Mouse (Mus musculus): ENCODE measurements around the gene Kit.

Kit gene

GRCm38 (mm10) chr5:75589552-75590346, 15.0 kb downstream of the Kit start:
- peak; percentile 39 for DNase-seq (ENCODE audit: low spot score)

DNA sequence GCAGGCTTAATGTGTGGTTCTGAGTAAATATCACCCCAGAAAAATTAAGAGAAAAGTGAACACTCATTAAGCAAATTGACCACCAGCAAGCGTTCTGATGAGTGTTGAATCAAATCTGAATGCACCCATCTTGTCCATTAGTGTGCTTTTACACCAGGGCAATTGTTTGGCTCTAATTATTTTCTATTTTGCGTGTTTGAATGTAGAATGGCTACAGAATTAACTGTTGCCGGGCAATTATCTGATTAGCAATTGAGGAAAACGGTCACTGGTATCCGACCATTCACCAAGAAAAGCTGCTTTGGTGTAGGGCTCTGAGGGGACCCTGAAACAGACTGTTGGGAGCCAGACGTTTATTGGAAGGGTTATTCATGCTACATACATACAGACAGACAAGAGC, 16.2 kb downstream of the Kit start:
- DNase-seq (ENCODE audit: low spot score) = no peak

DNA sequence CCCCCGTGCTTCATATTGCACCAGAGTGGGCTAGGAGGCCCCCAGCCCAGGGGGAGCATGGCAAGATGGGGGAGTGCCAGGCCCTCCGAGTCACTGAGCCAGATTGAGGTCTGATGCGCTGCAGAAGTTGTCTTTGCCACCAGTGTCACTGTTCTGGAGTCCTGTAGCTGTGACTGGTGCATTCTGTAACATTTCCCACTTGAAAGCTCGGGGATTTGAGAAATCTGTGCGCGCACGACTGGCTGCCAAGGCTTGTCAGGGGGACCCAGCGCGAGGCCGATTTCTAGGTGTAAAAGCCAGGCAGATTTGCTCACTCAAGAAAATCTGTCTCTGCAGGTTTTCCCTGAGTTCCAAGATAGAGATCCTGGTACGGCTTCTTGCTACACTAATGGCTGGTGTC, 16.9 kb downstream of the Kit start:
- no peak for DNase-seq (ENCODE audit: low spot score)

GRCm38 (mm10) chr5:75595319-75595718, 20.6 kb downstream of the Kit start:
- DNase-seq (ENCODE audit: low spot score) = no peak

DNA sequence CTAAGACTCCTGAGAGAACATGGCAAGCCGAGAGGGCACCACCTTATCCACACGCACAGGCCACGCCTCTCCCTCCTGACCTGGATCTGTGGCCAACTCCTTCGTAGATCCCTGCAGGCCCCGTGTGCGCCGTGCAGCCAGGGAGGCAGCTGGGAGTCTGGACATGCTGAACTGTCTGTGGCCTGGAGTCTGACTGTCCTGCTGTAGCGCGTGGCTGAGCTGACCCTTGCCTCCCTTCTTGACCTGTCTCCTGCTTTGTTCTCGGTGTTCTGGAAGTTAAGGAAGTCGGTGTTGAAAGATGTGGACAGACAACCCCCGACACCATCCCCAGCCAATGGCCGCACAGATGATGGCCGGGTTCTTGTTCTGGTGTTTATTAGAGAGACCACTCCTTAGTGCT, 21.5 kb downstream of the Kit start:
- peak; percentile 32 for DNase-seq (ENCODE audit: low spot score)

GRCm38 (mm10) chr5:75597316-75597715, 22.6 kb downstream of the Kit start:
- DNase-seq (ENCODE audit: low spot score) = no peak

GRCm38 (mm10) chr5:75598491-75598890, 23.8 kb downstream of the Kit start:
- DNase-seq (ENCODE audit: low spot score) = no peak

- DNase-seq (ENCODE audit: low spot score) = no peak
Measured at GRCm38 (mm10) chr5:75599991-75600390, 25.3 kb downstream of the Kit start.

- no peak for DNase-seq (ENCODE audit: low spot score)
Measured at GRCm38 (mm10) chr5:75604238-75604637, 29.5 kb downstream of the Kit start.

- no peak for DNase-seq (ENCODE audit: low spot score)
Measured at GRCm38 (mm10) chr5:75606898-75607297, 32.2 kb downstream of the Kit start.

DNA sequence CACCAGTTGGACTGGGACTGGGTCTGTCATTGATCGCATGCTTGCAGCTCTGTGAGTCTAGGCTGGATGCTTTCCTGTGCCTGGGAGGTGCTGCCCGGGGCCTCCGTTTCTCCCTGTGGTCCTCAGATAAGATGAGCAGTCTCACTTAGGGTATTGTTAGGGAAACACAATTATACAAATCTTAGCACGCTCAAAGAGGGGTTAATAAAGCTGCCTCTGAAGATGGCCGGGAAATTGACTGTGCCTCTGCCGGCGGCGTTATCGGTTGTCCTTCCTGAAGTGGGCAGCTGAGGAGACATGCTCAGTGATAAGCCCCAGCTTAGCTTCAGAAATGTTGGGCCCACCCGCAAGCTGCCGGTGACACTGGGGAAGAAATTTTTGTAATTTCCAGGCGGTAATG, 33.3 kb downstream of the Kit start:
- DNase-seq (ENCODE audit: low spot score) = no peak

GRCm38 (mm10) chr5:75612380-75612779, 37.7 kb downstream of the Kit start:
- no peak for DNase-seq (ENCODE audit: low spot score)

GRCm38 (mm10) chr5:75612926-75613325, 38.2 kb downstream of the Kit start:
- no peak for DNase-seq (ENCODE audit: low spot score)

DNA sequence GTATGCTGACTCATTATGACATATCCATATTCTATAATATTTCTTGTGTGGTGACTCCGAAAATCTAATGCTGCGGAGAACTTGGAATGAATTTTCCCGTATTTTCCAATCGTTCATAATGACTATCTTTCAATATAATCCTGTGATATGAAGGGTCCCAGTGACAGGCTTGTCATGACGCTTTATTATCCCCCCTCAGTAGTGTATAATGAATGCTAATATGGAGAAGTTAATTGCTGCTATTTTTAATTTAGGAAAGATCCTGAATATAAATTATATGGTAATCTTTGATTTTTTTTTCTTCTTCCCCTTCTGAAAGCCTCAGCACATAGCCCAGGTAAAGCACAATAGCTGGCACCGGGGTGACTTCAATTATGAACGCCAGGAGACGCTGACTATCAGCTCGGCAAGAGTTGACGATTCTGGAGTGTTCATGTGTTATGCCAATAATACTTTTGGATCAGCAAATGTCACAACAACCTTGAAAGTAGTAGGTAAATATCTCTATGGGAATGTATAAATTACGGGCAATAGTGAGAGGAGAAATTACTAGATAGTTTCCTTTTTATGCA, 40.4 kb downstream of the Kit start:
- DNase-seq (ENCODE audit: low spot score) = no peak

DNA sequence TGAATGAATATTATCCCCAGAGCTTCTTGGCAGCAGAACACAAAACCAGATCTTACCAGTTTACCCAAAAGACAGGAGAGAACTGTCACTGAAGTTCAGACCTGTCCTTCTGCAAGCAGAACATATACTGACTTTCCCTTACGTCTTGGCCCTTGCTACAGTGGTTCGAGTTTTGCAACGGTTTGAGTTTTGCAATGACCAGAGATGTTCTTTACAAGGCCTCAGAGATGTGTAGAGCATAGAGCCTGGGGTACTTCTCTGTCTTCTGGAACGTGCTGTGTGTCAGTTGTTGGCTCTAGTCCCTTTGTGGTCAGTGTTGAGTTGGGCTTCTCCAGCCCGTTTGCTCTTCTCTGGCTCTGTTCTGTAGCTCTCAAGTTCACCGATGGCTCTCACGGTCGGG, 40.9 kb downstream of the Kit start:
- no peak for DNase-seq (ENCODE audit: low spot score)

DNA sequence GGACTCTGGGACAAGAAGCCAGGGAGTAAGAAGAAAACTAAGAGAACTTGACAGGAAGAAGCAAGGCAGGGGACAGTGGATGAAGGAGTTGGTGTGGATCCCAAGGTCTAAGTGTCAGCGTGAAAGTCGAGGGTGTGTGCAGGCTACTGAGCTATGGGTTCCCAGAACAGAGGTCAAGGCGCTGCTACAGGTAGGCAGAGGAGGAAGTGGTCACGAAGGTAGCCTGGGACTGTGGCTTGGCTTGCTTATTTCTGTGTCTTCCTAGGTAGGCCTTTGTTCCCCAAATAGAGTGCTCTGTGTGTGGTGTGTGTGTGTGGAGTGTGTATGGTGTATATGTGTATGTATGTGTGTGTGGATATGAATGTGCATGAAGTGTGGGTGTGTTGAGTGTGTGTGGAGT, 47.7 kb downstream of the Kit start:
- no peak for DNase-seq (ENCODE audit: low spot score)

- no peak for DNase-seq (ENCODE audit: low spot score)
Measured at GRCm38 (mm10) chr5:75623007-75623406, 48.3 kb downstream of the Kit start.

DNA sequence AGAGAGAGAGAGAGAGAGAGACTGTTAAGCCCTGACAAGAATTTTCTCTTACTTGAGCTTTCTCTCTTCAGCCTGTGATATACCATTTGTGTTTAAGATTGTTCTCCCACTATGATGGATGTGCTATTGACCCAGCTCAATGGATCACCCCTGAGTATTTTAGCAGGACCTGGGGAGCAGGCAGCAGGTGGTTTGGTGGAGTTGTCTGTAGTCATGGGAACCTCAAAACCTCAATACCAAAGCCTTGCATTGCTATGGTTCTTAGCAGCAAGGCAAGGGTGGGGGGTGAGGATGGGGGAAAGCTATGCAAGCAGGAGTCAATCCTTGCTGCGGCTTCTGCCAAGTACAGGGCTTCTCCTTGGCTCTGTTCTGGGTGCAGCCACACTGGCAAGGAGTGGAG, 48.8 kb downstream of the Kit start:
- no peak for DNase-seq (ENCODE audit: low spot score)

DNA sequence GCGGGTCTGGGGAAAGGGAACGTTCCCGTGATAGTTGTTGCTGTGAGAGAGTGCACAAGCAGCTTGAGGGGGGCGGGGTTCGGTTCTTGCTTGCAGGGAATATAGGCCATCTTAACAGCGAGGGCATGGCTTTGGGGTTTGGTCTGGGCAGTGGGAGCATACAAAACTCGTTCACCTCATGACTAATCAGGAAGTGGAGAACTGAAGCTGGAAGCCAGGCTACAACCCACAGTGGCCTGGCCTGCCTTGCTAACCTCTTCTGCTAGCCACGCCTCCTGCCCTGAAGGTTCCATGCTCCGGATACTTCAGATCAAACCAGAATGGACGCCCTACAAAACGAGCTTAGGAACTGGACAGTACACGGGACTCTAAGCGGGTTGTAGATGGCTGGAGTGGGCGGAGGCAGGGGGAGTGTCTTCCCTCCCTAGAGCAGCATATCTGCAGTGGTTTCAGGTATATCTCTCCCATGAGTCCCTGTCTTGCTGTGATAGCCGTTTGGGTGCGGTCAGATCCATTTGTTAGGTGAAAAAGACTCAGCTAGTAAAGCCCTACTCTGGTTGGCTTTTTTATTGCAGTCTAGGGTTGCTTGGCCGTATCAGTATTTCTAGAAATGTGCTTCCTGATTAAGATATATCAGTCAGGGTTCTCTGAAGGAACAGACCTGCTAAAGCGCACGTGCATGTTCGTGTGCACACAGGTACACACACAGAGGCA, 49.4 kb downstream of the Kit start:
- no peak for DNase-seq (ENCODE audit: low spot score)

DNA sequence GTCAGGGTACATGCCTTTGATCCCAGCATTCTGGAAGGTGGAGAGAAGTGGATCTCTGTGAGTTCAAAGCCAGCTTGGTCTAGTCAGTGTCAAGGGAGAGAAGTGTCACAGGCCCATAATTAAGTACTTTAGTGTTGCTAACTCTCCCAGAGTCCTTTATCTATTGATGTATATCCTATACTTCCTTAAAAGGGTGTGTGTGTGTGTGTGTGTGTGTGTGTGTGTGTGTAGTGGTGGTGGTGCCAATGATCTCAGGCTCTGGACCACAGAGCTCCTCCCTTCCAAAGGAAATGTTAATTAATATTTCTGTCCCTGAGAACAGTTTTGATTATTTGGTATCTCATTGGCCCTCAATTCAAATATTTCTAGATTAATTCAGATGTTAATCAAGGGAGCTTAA, 50.3 kb downstream of the Kit start:
- DNase-seq (ENCODE audit: low spot score) = no peak

GRCm38 (mm10) chr5:75626284-75626683, 51.6 kb downstream of the Kit start:
- no peak for DNase-seq (ENCODE audit: low spot score)

- DNase-seq (ENCODE audit: low spot score) = no peak
Measured at GRCm38 (mm10) chr5:75626703-75627102, 52.0 kb downstream of the Kit start.

GRCm38 (mm10) chr5:75632257-75632656, 57.5 kb downstream of the Kit start:
- DNase-seq (ENCODE audit: low spot score) = no peak

Measured in lung, postnatal 25 days (tissue).